Mouse (Mus musculus) splenic B cell, adult 2 months (primary cell): ENCODE results near the gene Zmiz1.

Experiments
- DNase-seq: peaks from one replicate; pipeline ENCODE4 v3.0.0-alpha.2; 2011; ENCODE audit warnings: low read depth, low spot score
- H3K27me3 ChIP-seq: 2 replicates; pipeline ENCODE4 v1.6.1; 2012; ENCODE audit warnings: mild to moderate bottlenecking, low read length, moderate library complexity, mixed read lengths; ENCODE audit not compliant: control insufficient read depth, poor library complexity, insufficient read depth, severe bottlenecking
- H3K36me3 ChIP-seq: 2 replicates; pipeline ENCODE4 v1.6.1; 2012; ENCODE audit warnings: mild to moderate bottlenecking, low read length, moderate library complexity, mixed read lengths; ENCODE audit not compliant: control insufficient read depth, poor library complexity, insufficient read depth, severe bottlenecking

Gene Zmiz1

GRCm38 (mm10) chr14:25562909-25563308, 103.9 kb downstream of the Zmiz1 start:
- DNase-seq = no peak
- no peaks in the 10 kb centered on the region for H3K27me3 ChIP-seq
- H3K36me3 ChIP-seq = no peaks in the 10 kb centered on the region

GRCm38 (mm10) chr14:25564577-25564976, 105.6 kb downstream of the Zmiz1 start:
- no peaks in the 10 kb centered on the region for H3K36me3 ChIP-seq

GRCm38 (mm10) chr14:25565344-25566088, 106.5 kb downstream of the Zmiz1 start:
- H3K36me3 ChIP-seq = no peaks in the 10 kb centered on the region
- H3K27me3 ChIP-seq = no peaks in the 10 kb centered on the region
- peak; percentile 89 for DNase-seq

More at GRCm38 (mm10) chr14:25564577-25564976, 105.6 kb downstream of the Zmiz1 start:
- no peak for DNase-seq
- H3K27me3 ChIP-seq = no peaks in the 10 kb centered on the region

- DNase-seq = peak; percentile 82
- no peaks in the 10 kb centered on the region for H3K27me3 ChIP-seq
- H3K36me3 ChIP-seq = 0 out of 2 replicates have a peak, but pooled peaks cover 3% of the 10 kb centered on the region
Observed at GRCm38 (mm10) chr14:25567245-25567644, 108.3 kb downstream of the Zmiz1 start.

GRCm38 (mm10) chr14:25567837-25568236, 108.9 kb downstream of the Zmiz1 start:
- no peaks in the 10 kb centered on the region for H3K27me3 ChIP-seq
- peaks cover 7% of the 10 kb centered on the region; the same call in 1 of the 2 replicates for H3K36me3 ChIP-seq
- no peak for DNase-seq

GRCm38 (mm10) chr14:25574047-25574870, 115.3 kb downstream of the Zmiz1 start:
- peaks cover 18% of the 10 kb centered on the region for H3K36me3 ChIP-seq
- DNase-seq = no peak

GRCm38 (mm10) chr14:25576642-25577041, 117.7 kb downstream of the Zmiz1 start:
- H3K36me3 ChIP-seq = peaks cover 18% of the 10 kb centered on the region
- DNase-seq = no peak

More at GRCm38 (mm10) chr14:25574047-25574870, 115.3 kb downstream of the Zmiz1 start:
- H3K27me3 ChIP-seq = no peaks in the 10 kb centered on the region

GRCm38 (mm10) chr14:25577431-25577830, 118.4 kb downstream of the Zmiz1 start:
- H3K27me3 ChIP-seq = no peaks in the 10 kb centered on the region
- no peak for DNase-seq
- peaks cover 14% of the 10 kb centered on the region for H3K36me3 ChIP-seq

More at GRCm38 (mm10) chr14:25576642-25577041, 117.7 kb downstream of the Zmiz1 start:
- no peaks in the 10 kb centered on the region for H3K27me3 ChIP-seq

- Histone ChIP-seq H3K36me3 (peaks cover 8% of the 10 kb centered on the region; the same call in 1 of the 2 replicates), H3K27me3 (no peaks in the 10 kb centered on the region)
- no peak for DNase-seq
Observed at GRCm38 (mm10) chr14:25579597-25579996, 120.6 kb downstream of the Zmiz1 start.

GRCm38 (mm10) chr14:25580397-25580796, 121.4 kb downstream of the Zmiz1 start:
- Histone ChIP-seq H3K36me3 (peaks cover 8% of the 10 kb centered on the region; the same call in 1 of the 2 replicates), H3K27me3 (no peaks in the 10 kb centered on the region)
- no peak for DNase-seq

GRCm38 (mm10) chr14:25582603-25583002, 123.6 kb downstream of the Zmiz1 start:
- no peak for DNase-seq
- Histone ChIP-seq H3K27me3 (no peaks in the 10 kb centered on the region), H3K36me3 (peaks cover 4% of the 10 kb centered on the region; the same call in 1 of the 2 replicates)

- Histone ChIP-seq H3K36me3 (no peaks in the 10 kb centered on the region; the same call in 1 of the 2 replicates), H3K27me3 (no peaks in the 10 kb centered on the region)
- DNase-seq = no peak
Observed at GRCm38 (mm10) chr14:25583899-25584298, 124.9 kb downstream of the Zmiz1 start.

- DNase-seq = no peak
- H3K27me3 ChIP-seq = no peaks in the 10 kb centered on the region
Observed at GRCm38 (mm10) chr14:25585545-25586301, 126.7 kb downstream of the Zmiz1 start.

GRCm38 (mm10) chr14:25586846-25587486, 128.0 kb downstream of the Zmiz1 start:
- no peaks in the 10 kb centered on the region for H3K27me3 ChIP-seq
- DNase-seq = no peak
- no peaks in the 10 kb centered on the region; the same call in 1 of the 2 replicates for H3K36me3 ChIP-seq

More at GRCm38 (mm10) chr14:25585545-25586301, 126.7 kb downstream of the Zmiz1 start:
- H3K36me3 ChIP-seq = no peaks in the 10 kb centered on the region; the same call in 1 of the 2 replicates
